Mouse (Mus musculus): ENCODE measurements at regions not wholly inside any gene's neighbourhood (a gene's known extent, or its start where the extent isn't known, plus 50 kb on each side); places are given as distances from the start of the nearest gene placed in this dataset.

- H3K4me3 ChIP-seq (replicated peaks; ENCODE audit: insufficient read depth, low read depth, low read length) = no peak overlapping the region
- DNase-seq = no peak
- no peaks in the 10 kb centered on the region for H3K27me3 ChIP-seq (ENCODE audit: control insufficient read depth, insufficient read depth, low read length)
- WGBS = 88% methylated on average over 3 of the region's 3 CpGs
- TF ChIP-seq POLR2A (IDR thresholded peaks at IDR 0.05; ENCODE audit: borderline replicate concordance, insufficient read depth, low read length) (no peak), CTCF (IDR thresholded peaks at IDR 0.05; ENCODE audit: borderline replicate concordance, insufficient read depth, low read depth, low read length) (no peak)
- H3K27ac ChIP-seq (ENCODE audit: insufficient read depth, low read length) = no peak overlapping the region
- no peaks in the 10 kb centered on the region for H3K4me1 ChIP-seq (ENCODE audit: control insufficient read depth, insufficient read depth, low read length)
Measured at GRCm38 (mm10) chr7:37270841-37271240, 502.6 kb downstream of the Zfp536 start.

GRCm38 (mm10) chr7:37290018-37290417, 483.4 kb downstream of the Zfp536 start:
- H3K27ac ChIP-seq (ENCODE audit: insufficient read depth, low read length) = no peak overlapping the region
- H3K4me3 ChIP-seq (replicated peaks; ENCODE audit: insufficient read depth, low read depth, low read length) = no peak overlapping the region
- TF ChIP-seq POLR2A (IDR thresholded peaks at IDR 0.05; ENCODE audit: borderline replicate concordance, insufficient read depth, low read length) = no peak
- no peak for TF ChIP-seq CTCF (IDR thresholded peaks at IDR 0.05; ENCODE audit: borderline replicate concordance, insufficient read depth, low read depth, low read length)
- no peaks in the 10 kb centered on the region for H3K4me1 ChIP-seq (ENCODE audit: control insufficient read depth, insufficient read depth, low read length)
- DNase-seq = no peak
- WGBS = 38% methylated on average over 5 of the region's 5 CpGs
- no peaks in the 10 kb centered on the region for H3K27me3 ChIP-seq (ENCODE audit: control insufficient read depth, insufficient read depth, low read length)

GRCm38 (mm10) chr7:37290493-37291045, 482.9 kb downstream of the Zfp536 start:
- 35% methylated on average over 19 of the region's 19 CpGs for WGBS
- H3K4me1 ChIP-seq (ENCODE audit: control insufficient read depth, insufficient read depth, low read length) = no peaks in the 10 kb centered on the region
- no peak overlapping the region for H3K4me3 ChIP-seq (replicated peaks; ENCODE audit: insufficient read depth, low read depth, low read length)
- H3K27me3 ChIP-seq (ENCODE audit: control insufficient read depth, insufficient read depth, low read length) = no peaks in the 10 kb centered on the region
- no peak for DNase-seq
- H3K27ac ChIP-seq (ENCODE audit: insufficient read depth, low read length) = no peak overlapping the region
- TF ChIP-seq POLR2A (IDR thresholded peaks at IDR 0.05; ENCODE audit: borderline replicate concordance, insufficient read depth, low read length) (no peak), CTCF (IDR thresholded peaks at IDR 0.05; ENCODE audit: borderline replicate concordance, insufficient read depth, low read depth, low read length) (no peak)

- DNase-seq = peak; percentile 22 to 37
- Histone ChIP-seq H3K4me3 (replicated peaks; ENCODE audit: insufficient read depth, low read depth, low read length) (no peak overlapping the region), H3K4me1 (ENCODE audit: control insufficient read depth, insufficient read depth, low read length) (no peaks in the 10 kb centered on the region), H3K27ac (ENCODE audit: insufficient read depth, low read length) (no peak overlapping the region), H3K27me3 (ENCODE audit: control insufficient read depth, insufficient read depth, low read length) (no peaks in the 10 kb centered on the region)
- WGBS = 26% methylated on average over 7 of the region's 7 CpGs
- TF ChIP-seq POLR2A (IDR thresholded peaks at IDR 0.05; ENCODE audit: borderline replicate concordance, insufficient read depth, low read length) = no peak
- TF ChIP-seq CTCF (IDR thresholded peaks at IDR 0.05; ENCODE audit: borderline replicate concordance, insufficient read depth, low read depth, low read length) = no peak
Measured at GRCm38 (mm10) chr7:37291726-37292125, 481.7 kb downstream of the Zfp536 start.

- 87% methylated on average over 9 of the region's 9 CpGs for WGBS
- no peak overlapping the region for H3K27ac ChIP-seq (ENCODE audit: insufficient read depth, low read length)
- no peak overlapping the region for H3K4me3 ChIP-seq (replicated peaks; ENCODE audit: insufficient read depth, low read depth, low read length)
- TF ChIP-seq POLR2A (IDR thresholded peaks at IDR 0.05; ENCODE audit: borderline replicate concordance, insufficient read depth, low read length) (no peak), CTCF (IDR thresholded peaks at IDR 0.05; ENCODE audit: borderline replicate concordance, insufficient read depth, low read depth, low read length) (no peak)
- H3K27me3 ChIP-seq (ENCODE audit: control insufficient read depth, insufficient read depth, low read length) = no peaks in the 10 kb centered on the region
- DNase-seq = no peak
- H3K4me1 ChIP-seq (ENCODE audit: control insufficient read depth, insufficient read depth, low read length) = no peaks in the 10 kb centered on the region
Measured at GRCm38 (mm10) chr7:37292554-37292953, 480.9 kb downstream of the Zfp536 start.

- Histone ChIP-seq H3K27ac (ENCODE audit: insufficient read depth, low read length) (no peak overlapping the region), H3K4me3 (replicated peaks; ENCODE audit: insufficient read depth, low read depth, low read length) (no peak overlapping the region), H3K27me3 (ENCODE audit: control insufficient read depth, insufficient read depth, low read length) (no peaks in the 10 kb centered on the region), H3K4me1 (ENCODE audit: control insufficient read depth, insufficient read depth, low read length) (no peaks in the 10 kb centered on the region)
- no peak for DNase-seq
- TF ChIP-seq POLR2A (IDR thresholded peaks at IDR 0.05; ENCODE audit: borderline replicate concordance, insufficient read depth, low read length) (no peak), CTCF (IDR thresholded peaks at IDR 0.05; ENCODE audit: borderline replicate concordance, insufficient read depth, low read depth, low read length) (no peak; the same call in 1 of the 2 replicates)
- 10% methylated on average over 3 of the region's 3 CpGs for WGBS
Measured at GRCm38 (mm10) chr7:37298888-37299287, 474.6 kb downstream of the Zfp536 start.

GRCm38 (mm10) chr7:37305463-37305862, 468.0 kb downstream of the Zfp536 start:
- no peak for DNase-seq
- 31% methylated on average over 9 of the region's 9 CpGs for WGBS
- Histone ChIP-seq H3K27me3 (ENCODE audit: control insufficient read depth, insufficient read depth, low read length) (no peaks in the 10 kb centered on the region; the same call in 1 of the 2 replicates), H3K4me1 (ENCODE audit: control insufficient read depth, insufficient read depth, low read length) (no peaks in the 10 kb centered on the region), H3K27ac (ENCODE audit: insufficient read depth, low read length) (no peak overlapping the region), H3K4me3 (replicated peaks; ENCODE audit: insufficient read depth, low read depth, low read length) (no peak overlapping the region)
- TF ChIP-seq CTCF (IDR thresholded peaks at IDR 0.05; ENCODE audit: borderline replicate concordance, insufficient read depth, low read depth, low read length) (no peak), POLR2A (IDR thresholded peaks at IDR 0.05; ENCODE audit: borderline replicate concordance, insufficient read depth, low read length) (no peak)

GRCm38 (mm10) chr7:37307191-37307590, 466.2 kb downstream of the Zfp536 start:
- Histone ChIP-seq H3K4me3 (replicated peaks; ENCODE audit: insufficient read depth, low read depth, low read length) (no peak overlapping the region), H3K4me1 (ENCODE audit: control insufficient read depth, insufficient read depth, low read length) (no peaks in the 10 kb centered on the region), H3K27me3 (ENCODE audit: control insufficient read depth, insufficient read depth, low read length) (no peaks in the 10 kb centered on the region; the same call in 1 of the 2 replicates), H3K27ac (ENCODE audit: insufficient read depth, low read length) (no peak overlapping the region)
- no peak for TF ChIP-seq POLR2A (IDR thresholded peaks at IDR 0.05; ENCODE audit: borderline replicate concordance, insufficient read depth, low read length)
- no peak for TF ChIP-seq CTCF (IDR thresholded peaks at IDR 0.05; ENCODE audit: borderline replicate concordance, insufficient read depth, low read depth, low read length)
- DNase-seq = no peak
- 92% methylated on average over 4 of the region's 4 CpGs for WGBS

All from cerebellum, adult 2 months (tissue).